8 mouse cellular contexts compared by ENCODE assay signal in the genomic region with DNA sequence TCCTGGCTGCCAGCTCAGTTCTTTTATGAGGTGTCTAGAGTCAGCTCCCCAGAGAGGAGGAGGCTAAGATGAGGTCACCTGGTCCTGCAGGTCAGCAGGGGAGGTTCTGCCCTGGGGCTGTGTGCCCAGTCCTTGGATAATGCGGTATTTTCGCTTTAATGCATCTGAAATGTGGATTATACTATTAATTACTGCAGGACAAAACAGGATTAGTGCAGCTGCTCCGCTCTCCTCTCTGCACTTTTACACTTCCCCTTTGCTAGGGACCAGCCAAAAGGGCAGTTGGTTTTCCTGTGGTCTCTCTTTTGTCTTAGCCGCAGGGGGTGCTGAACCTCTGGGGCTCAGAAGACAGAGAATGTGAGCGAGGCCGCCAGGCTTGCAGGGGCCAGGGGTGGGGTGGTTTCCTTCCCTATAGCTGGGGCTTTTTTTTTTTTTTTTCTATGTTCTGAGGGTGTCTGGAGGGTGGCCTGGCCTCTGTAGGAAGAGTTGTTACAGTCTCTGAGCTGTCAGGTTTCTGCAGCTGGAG.
A peak's percentile ranks its signal among the peaks of the same experiment; 100 is the strongest.
DNase-seq lines count a peak whose midpoint lies in the region; ATAC-seq and TF ChIP-seq lines count a peak whose summit lies in the region.

No protein-coding gene starts in this region.

- no peak overlapping the region for H3K9ac ChIP-seq in lung, postnatal 0 days (replicated peaks; ENCODE audit: low read depth)
- H3K9ac ChIP-seq in heart, embryonic 11.5 days (ENCODE audit: low read depth, low read length): 0 out of 2 replicates have a peak overlapping the region, but pooled peaks have one; percentile 1
- H3K9ac ChIP-seq in liver, embryonic 11.5 days (ENCODE audit: low read depth, low read length): no peak overlapping the region

- peak; percentile 22; the same call in 1 of the 2 replicates for ATAC-seq in lung, postnatal 0 days
- no peak for ATAC-seq in heart, embryonic 11.5 days (replicated peaks; ENCODE audit: insufficient number of reproducible peaks, low FRiP score, low TSS enrichment)
- peak; percentile 44 for ATAC-seq in liver, embryonic 11.5 days (replicated peaks; ENCODE audit: low FRiP score)

- TF ChIP-seq CTCF in lung, postnatal 0 days (IDR thresholded peaks at IDR 0.05): no peak
- no peak for TF ChIP-seq CTCF in lung, adult 2 months (IDR thresholded peaks at IDR 0.05; ENCODE audit: insufficient read depth, low read length)

- 0 out of 2 replicates have a peak overlapping the region, but pooled peaks have one; percentile 6 for H3K27ac ChIP-seq in lung, postnatal 0 days (ENCODE audit: low read length)
- peak overlapping the region; percentile 51 for H3K27ac ChIP-seq in heart, embryonic 11.5 days (ENCODE audit: low read depth, low read length)
- no peak overlapping the region for H3K27ac ChIP-seq in liver, embryonic 11.5 days (ENCODE audit: low read depth, low read length)

- no peaks in the 10 kb centered on the region for H3K9me3 ChIP-seq in lung, postnatal 0 days (ENCODE audit: low read length)
- H3K9me3 ChIP-seq in heart, embryonic 11.5 days (replicated peaks; ENCODE audit: control insufficient read depth, low read length): no peaks in the 10 kb centered on the region
- H3K9me3 ChIP-seq in liver, embryonic 11.5 days (ENCODE audit: control insufficient read depth, low read length): no peaks in the 10 kb centered on the region

- H3K4me1 ChIP-seq in lung, postnatal 0 days (ENCODE audit: insufficient read depth, low read depth, low read length): no peaks in the 10 kb centered on the region; the same call in 1 of the 2 replicates
- H3K4me1 ChIP-seq in lung, adult 2 months (ENCODE audit: control insufficient read depth, insufficient read depth, low read length): peaks cover 7% of the 10 kb centered on the region
- peaks cover 20% of the 10 kb centered on the region for H3K4me1 ChIP-seq in heart, embryonic 11.5 days (ENCODE audit: control insufficient read depth, insufficient read depth, low read length)
- peaks cover 10% of the 10 kb centered on the region for H3K4me1 ChIP-seq in liver, embryonic 11.5 days (replicated peaks; ENCODE audit: control insufficient read depth, insufficient read depth, low read length)

- no peaks in the 10 kb centered on the region for H3K27me3 ChIP-seq in lung, postnatal 0 days (replicated peaks; ENCODE audit: insufficient read depth, low read length)
- no peaks in the 10 kb centered on the region for H3K27me3 ChIP-seq in heart, embryonic 11.5 days (ENCODE audit: control insufficient read depth, insufficient read depth, low read length)
- H3K27me3 ChIP-seq in liver, embryonic 11.5 days (replicated peaks; ENCODE audit: control insufficient read depth, insufficient read depth, low read length): no peaks in the 10 kb centered on the region

- no peak overlapping the region for H3K4me2 ChIP-seq in lung, postnatal 0 days (replicated peaks; ENCODE audit: low read depth, low read length)
- peak overlapping the region; percentile 3; the same call in 1 of the 2 replicates for H3K4me2 ChIP-seq in heart, embryonic 11.5 days
- H3K4me2 ChIP-seq in liver, embryonic 11.5 days: 0 out of 2 replicates have a peak overlapping the region, but pooled peaks have one; percentile 21

- H3K36me3 ChIP-seq in lung, postnatal 0 days (ENCODE audit: insufficient read depth, low read length): no peaks in the 10 kb centered on the region
- no peaks in the 10 kb centered on the region for H3K36me3 ChIP-seq in heart, embryonic 11.5 days (ENCODE audit: control insufficient read depth, insufficient read depth, low read length)
- H3K36me3 ChIP-seq in liver, embryonic 11.5 days (ENCODE audit: control insufficient read depth, insufficient read depth, low read length): no peaks in the 10 kb centered on the region

- TF ChIP-seq POLR2A in lung, adult 2 months (IDR thresholded peaks at IDR 0.05; ENCODE audit: borderline replicate concordance, extremely low read depth, low read depth, low read length): no peak

- no peak for TF ChIP-seq EP300 in lung, postnatal 0 days (IDR thresholded peaks at IDR 0.05)

- DNase-seq in adrenal gland, adult 2 months: peak; percentile 52
- DNase-seq in adrenal gland, postnatal 25 days: no peak
- no peak for DNase-seq in lung, postnatal 0 days (ENCODE audit: low spot score)
- no peak for DNase-seq in lung, adult 2 months
- no peak for DNase-seq in liver, embryonic 11.5 days (ENCODE audit: low spot score)
- DNase-seq in retina, embryonic 14.5 days (ENCODE audit: low spot score): peak; percentile 61
- DNase-seq in adrenal gland, adult 8-10 months: no peak

- 31% methylated on average over 6 of the region's 6 CpGs for WGBS in lung, postnatal 0 days
- WGBS in lung, adult 2 months: 33% methylated on average over 6 of the region's 6 CpGs
- WGBS in heart, embryonic 11.5 days (ENCODE audit: insufficient replicate concordance): 17% methylated on average over 6 of the region's 6 CpGs
- WGBS in liver, embryonic 11.5 days: 14% methylated on average over 6 of the region's 6 CpGs

- no peak overlapping the region for H3K4me3 ChIP-seq in lung, postnatal 0 days (ENCODE audit: low read depth, low read length)
- no peak overlapping the region for H3K4me3 ChIP-seq in lung, adult 2 months (replicated peaks; ENCODE audit: extremely low read depth, low read depth, low read length)
- no peak overlapping the region for H3K4me3 ChIP-seq in heart, embryonic 11.5 days (ENCODE audit: low read depth, low read length)
- no peak overlapping the region for H3K4me3 ChIP-seq in liver, embryonic 11.5 days (ENCODE audit: low read depth, low read length)

Comparison
In these comparisons a context has a peak if more than half of its experiments do, and no peak if none do; other contexts are left out.
1. DNase-seq: peak in adrenal gland, adult 2 months (single experiment) and retina, embryonic 14.5 days (single experiment); none in adrenal gland, postnatal 25 days (single experiment), lung, postnatal 0 days (single experiment), lung, adult 2 months (single experiment), liver, embryonic 11.5 days (single experiment) and adrenal gland, adult 8-10 months (single experiment).